Mouse (Mus musculus) lung, postnatal 0 days (tissue): Measurements from ENCODE around the gene Kcnip4. TPM values are rescaled to one million over a fixed set of nuclear protein-coding genes. Genes with fewer than 3 reads are reported as not detected.

ENCODE experiments used
- ATAC-seq: fragments of 200-750 bp; cut with Nextera tagmentation; 2 replicates; pipeline ENCODE4 v1.8.0; 2017; ENCODE audit warnings: moderate library complexity
- DNase-seq: peaks from one replicate; pipeline ENCODE4 v3.0.0-alpha.2; 2016; ENCODE audit warnings: low spot score
- H3K27ac ChIP-seq: fragments of 300-500 bp; sonication (generic); 2 replicates; pipeline ENCODE4 v1.5.1; 2014; ENCODE audit warnings: antibody characterized with exemption, mild to moderate bottlenecking, low read length, mixed read lengths
- H3K27me3 ChIP-seq: fragments of 300-500 bp; sonication (generic); replicated peaks from 2 replicates; pipeline ENCODE4 v1.6.1; 2014; ENCODE audit warnings: low read length, mixed read lengths; ENCODE audit not compliant: insufficient read depth
- H3K36me3 ChIP-seq: fragments of 300-500 bp; sonication (generic); 2 replicates; pipeline ENCODE4 v1.6.1; 2014; ENCODE audit warnings: low read length, mixed read lengths; ENCODE audit not compliant: insufficient read depth
- H3K4me1 ChIP-seq: fragments of 300-500 bp; sonication (generic); 2 replicates; pipeline ENCODE4 v1.6.1; 2014; ENCODE audit warnings: antibody characterized with exemption, low read depth, low read length, mixed read lengths; ENCODE audit not compliant: insufficient read depth
- H3K4me2 ChIP-seq: fragments of 300-500 bp; sonication (generic); replicated peaks from 2 replicates; pipeline ENCODE4 v1.6.1; 2014; ENCODE audit warnings: low read depth, mild to moderate bottlenecking, low read length, moderate library complexity, mixed read lengths
- H3K4me3 ChIP-seq: fragments of 300-500 bp; sonication (generic); 2 replicates; pipeline ENCODE4 v1.5.1; 2014; ENCODE audit warnings: low read depth, low read length
- H3K9ac ChIP-seq: fragments of 300-500 bp; sonication (generic); replicated peaks from 2 replicates; pipeline ENCODE4 v1.6.1; 2014; ENCODE audit warnings: low read depth, mild to moderate bottlenecking
- H3K9me3 ChIP-seq: fragments of 300-500 bp; sonication (generic); 2 replicates; pipeline ENCODE4 v1.6.1; 2016; ENCODE audit warnings: low read length, mixed read lengths
- CTCF ChIP-seq: IDR thresholded peaks from 2 replicates; pipeline ENCODE4 v1.5.1; 2016; ENCODE audit warnings: antibody characterized with exemption, mild to moderate bottlenecking
- EP300 ChIP-seq: IDR thresholded peaks from 2 replicates; pipeline ENCODE4 v1.6.1; 2016; ENCODE audit warnings: antibody characterized with exemption, mild to moderate bottlenecking, control low read depth
- WGBS: fragments of 180-500 bp; shearing (Covaris S2); extraction: QIAGEN DNeasy Blood & Tissue Kit; methylation state at CpG from one replicate; pipeline ENCODE4 v1.1.7; 2014; 5-methylcytosine and 5-hydroxymethylcytosine counted together
- polyA plus RNA-seq: library from polyadenylated mRNA; unstranded; fragments of >200 nt; fragmentation: Nextera tagmentation; extraction: Ambion mirVana; gene quantifications from 2 replicates; pipeline ENCODE4 v1.2.1, GENCODE M21; 2015

The Kcnip4 gene
- polyA plus RNA-seq, 1 experiment from 2014 or later: 0.53 TPM

DNA sequence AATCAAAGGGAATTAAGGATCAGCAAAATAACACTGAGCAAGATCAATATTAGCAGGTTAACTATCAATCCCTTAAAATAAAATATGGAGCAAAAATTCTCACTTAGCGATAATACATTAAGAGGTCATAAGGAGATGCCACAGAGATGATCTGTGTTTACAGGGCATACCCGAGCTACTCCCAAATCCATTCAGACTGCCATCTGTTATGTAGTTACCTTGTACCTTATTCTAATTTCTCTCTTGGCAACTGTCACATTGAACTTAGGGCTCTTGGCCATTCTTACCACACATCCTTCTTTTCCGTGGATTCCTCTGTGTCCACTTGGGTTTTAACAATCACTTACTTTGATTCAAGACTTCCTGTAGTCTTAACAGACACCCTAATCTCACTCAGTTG lies 71.6 kb downstream of the Kcnip4 start:
- Histone ChIP-seq H3K4me3 (no peak overlapping the region), H3K4me2 (no peak overlapping the region), H3K27ac (no peak overlapping the region), H3K9me3 (no peaks in the 10 kb centered on the region), H3K9ac (no peak overlapping the region), H3K27me3 (no peaks in the 10 kb centered on the region), H3K4me1 (no peaks in the 10 kb centered on the region), H3K36me3 (no peaks in the 10 kb centered on the region)
- no peak for DNase-seq
- 70% methylated on average over 3 of the region's 3 CpGs for WGBS
- no peak for ATAC-seq
- no peak for TF ChIP-seq EP300
- TF ChIP-seq CTCF: no peak

DNA sequence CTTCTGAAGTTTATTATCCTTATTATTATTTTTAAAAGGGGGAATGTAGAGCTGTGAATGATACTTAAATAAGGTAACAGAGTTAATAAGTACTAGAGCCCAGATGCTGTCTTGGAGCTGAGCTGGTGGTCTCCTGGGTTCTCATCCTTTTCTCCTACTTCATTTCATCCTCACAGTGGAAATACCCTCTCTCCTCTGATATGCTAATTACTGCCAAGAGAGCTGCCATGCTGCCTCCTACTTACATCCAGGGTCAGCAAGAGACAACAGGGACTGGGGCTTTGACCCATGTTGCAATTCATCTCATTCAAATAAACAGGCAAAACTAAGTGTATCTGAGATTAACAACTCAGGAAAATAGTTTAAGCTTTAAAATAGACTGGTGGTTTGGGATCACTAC lies 73.4 kb downstream of the Kcnip4 start:
- Histone ChIP-seq H3K4me1 (no peaks in the 10 kb centered on the region), H3K27me3 (no peaks in the 10 kb centered on the region), H3K4me2 (no peak overlapping the region), H3K9ac (no peak overlapping the region), H3K9me3 (no peaks in the 10 kb centered on the region), H3K4me3 (no peak overlapping the region), H3K36me3 (no peaks in the 10 kb centered on the region), H3K27ac (no peak overlapping the region)
- DNase-seq: no peak
- TF ChIP-seq CTCF (no peak), EP300 (no peak)
- no peak for ATAC-seq

DNA sequence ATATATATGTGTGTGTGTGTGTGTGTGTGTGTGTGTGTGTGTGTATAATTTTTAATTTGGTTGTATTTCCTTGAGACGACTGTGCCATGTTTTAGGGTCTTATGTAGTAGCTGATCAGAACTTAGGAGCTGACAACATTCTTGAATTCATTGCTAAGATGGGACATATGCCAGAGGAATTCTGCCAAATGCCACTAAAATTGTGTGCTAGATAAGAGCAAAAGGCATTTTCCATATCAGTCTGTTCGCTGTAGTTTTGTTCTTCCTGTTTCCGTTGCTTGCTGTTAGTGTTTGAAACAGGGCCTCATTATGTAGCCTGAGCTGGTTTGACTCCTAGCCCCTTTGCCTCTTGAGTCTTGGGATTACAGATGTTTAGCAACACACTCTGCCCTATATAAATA lies 73.8 kb downstream of the Kcnip4 start:
- Histone ChIP-seq H3K36me3 (no peaks in the 10 kb centered on the region), H3K9ac (no peak overlapping the region), H3K9me3 (no peaks in the 10 kb centered on the region), H3K27ac (no peak overlapping the region), H3K27me3 (no peaks in the 10 kb centered on the region), H3K4me3 (no peak overlapping the region), H3K4me1 (no peaks in the 10 kb centered on the region), H3K4me2 (no peak overlapping the region)
- DNase-seq (no peak), ATAC-seq (no peak)
- 52% methylated on average over 3 of the region's 3 CpGs for WGBS
- no peak for TF ChIP-seq CTCF
- no peak for TF ChIP-seq EP300

DNA sequence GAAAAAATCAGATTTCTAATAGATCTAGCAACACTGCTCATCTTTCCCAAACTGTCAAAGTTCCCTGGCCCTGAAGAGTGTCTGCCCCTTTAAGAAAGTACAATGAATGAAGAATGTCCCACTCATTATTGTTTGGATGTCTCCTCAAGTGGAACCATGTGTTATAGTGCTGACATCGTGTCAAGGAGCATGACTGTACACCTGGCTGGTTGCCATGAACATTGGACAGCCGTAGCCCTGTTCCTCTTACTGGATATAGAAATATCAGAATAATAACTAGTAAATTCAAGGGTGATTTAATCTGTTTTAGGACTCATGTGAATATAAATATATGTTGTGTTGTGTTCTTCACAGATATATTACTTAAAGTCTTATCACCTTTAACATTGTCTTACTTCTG lies 87.5 kb downstream of the Kcnip4 start:
- TF ChIP-seq EP300 (no peak), CTCF (no peak)

DNA sequence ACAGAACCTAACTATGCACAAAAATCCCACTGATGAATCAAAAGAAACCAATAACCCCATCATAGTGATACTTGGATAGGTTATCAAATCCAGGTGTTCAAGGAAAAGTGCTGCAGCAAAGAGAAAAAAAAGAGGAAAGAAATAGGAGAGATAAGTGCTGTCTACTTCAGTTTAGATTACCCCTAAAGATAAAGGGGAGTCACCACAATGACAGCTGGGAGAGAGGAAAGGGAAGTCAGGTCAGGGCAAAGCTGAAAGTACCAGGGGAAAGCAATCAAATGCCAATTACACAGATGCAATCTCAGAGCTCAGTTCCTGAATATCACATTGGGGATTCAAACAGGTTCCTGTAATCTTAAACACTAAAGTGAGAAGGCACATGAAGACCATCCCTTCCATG lies 97.0 kb downstream of the Kcnip4 start:
- Histone ChIP-seq H3K9ac (no peak overlapping the region), H3K27ac (no peak overlapping the region), H3K4me2 (no peak overlapping the region), H3K4me1 (no peaks in the 10 kb centered on the region), H3K4me3 (no peak overlapping the region), H3K9me3 (no peaks in the 10 kb centered on the region), H3K36me3 (no peaks in the 10 kb centered on the region), H3K27me3 (no peaks in the 10 kb centered on the region)
- DNase-seq: no peak
- TF ChIP-seq EP300 (no peak), CTCF (no peak)
- no peak for ATAC-seq

More for the DNA sequence above, 87.5 kb downstream of the Kcnip4 start:
- no peak for ATAC-seq
- Histone ChIP-seq H3K27me3 (no peaks in the 10 kb centered on the region), H3K36me3 (no peaks in the 10 kb centered on the region), H3K4me3 (no peak overlapping the region), H3K9ac (no peak overlapping the region), H3K27ac (no peak overlapping the region), H3K4me1 (no peaks in the 10 kb centered on the region), H3K4me2 (no peak overlapping the region), H3K9me3 (no peaks in the 10 kb centered on the region)
- 29% methylated on average over 2 of the region's 2 CpGs for WGBS
- no peak for DNase-seq

DNA sequence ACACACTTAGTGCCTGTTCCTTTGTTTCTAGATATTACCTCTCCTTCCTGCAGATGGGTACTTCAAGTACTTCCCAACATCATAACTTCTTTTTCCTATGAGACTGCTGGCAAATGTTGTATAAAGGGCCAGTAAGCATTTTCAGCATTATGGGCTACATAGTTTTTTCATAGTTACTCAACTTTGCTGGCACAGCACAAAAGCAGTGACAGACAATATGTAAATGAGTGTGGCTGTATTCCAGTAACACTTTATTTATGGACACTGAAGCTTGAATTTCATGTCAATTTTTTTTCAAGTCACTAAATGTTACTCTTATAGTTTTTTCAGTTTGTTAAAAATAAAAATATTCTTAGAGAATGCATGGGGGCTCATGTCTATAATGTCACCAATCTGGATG lies 105.0 kb downstream of the Kcnip4 start:
- H3K36me3 ChIP-seq: no peaks in the 10 kb centered on the region
- no peaks in the 10 kb centered on the region for H3K27me3 ChIP-seq
- no peak overlapping the region for H3K4me2 ChIP-seq
- no peak for TF ChIP-seq EP300
- no peak for TF ChIP-seq CTCF
- no peaks in the 10 kb centered on the region for H3K9me3 ChIP-seq
- no peak overlapping the region for H3K9ac ChIP-seq
- H3K27ac ChIP-seq: no peak overlapping the region
- ATAC-seq: no peak
- DNase-seq: no peak
- H3K4me3 ChIP-seq: no peak overlapping the region
- H3K4me1 ChIP-seq: no peaks in the 10 kb centered on the region

DNA sequence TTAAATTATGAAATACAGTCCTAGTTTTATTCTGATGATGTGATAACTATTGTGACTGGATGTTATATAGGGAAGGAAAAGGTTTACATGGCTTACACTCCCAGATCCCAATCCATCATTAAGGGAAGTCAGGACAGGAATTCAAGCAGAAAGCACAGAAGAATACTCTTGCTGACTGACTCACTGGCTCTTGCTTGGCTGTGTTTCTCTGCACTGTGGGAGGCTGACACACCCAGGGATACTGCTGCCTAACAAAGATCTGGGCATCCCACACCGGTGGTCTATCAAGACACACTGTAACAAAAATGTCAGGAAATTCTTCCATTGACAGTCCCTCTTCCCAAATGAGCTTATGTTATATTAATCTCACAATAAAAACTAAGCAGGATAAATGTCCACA lies 116.4 kb downstream of the Kcnip4 start:
- no peak overlapping the region for H3K4me2 ChIP-seq
- WGBS: 77% methylated on average over 1 of the region's 1 CpGs
- TF ChIP-seq CTCF (no peak), EP300 (no peak)
- H3K4me1 ChIP-seq: no peaks in the 10 kb centered on the region
- no peaks in the 10 kb centered on the region for H3K36me3 ChIP-seq
- ATAC-seq (no peak), DNase-seq (no peak)
- H3K27ac ChIP-seq: no peak overlapping the region
- H3K9ac ChIP-seq: no peak overlapping the region
- H3K4me3 ChIP-seq: no peak overlapping the region
- no peaks in the 10 kb centered on the region for H3K9me3 ChIP-seq
- no peaks in the 10 kb centered on the region for H3K27me3 ChIP-seq
